Mouse (Mus musculus): ENCODE data around the gene Olfr164. TPM values are rescaled to one million over a fixed set of nuclear protein-coding genes. Genes with fewer than 3 reads are reported as not detected.

Olfr164 gene
- polyA plus RNA-seq, 1 experiment from 2014 or later, result not detected

Small RNA genes within 50 kb of the gene (microRNA-seq; reads per million reads assigned to microRNA genes)
- gene Gm23612, result not detected

Other genes with a start within 250 kb of the Olfr164 start
- gene Olfr165, start 109.1 kb upstream of the Olfr164 start, polyA plus RNA-seq (2015; fragmentation: Nextera tagmentation; extraction: Ambion mirVana), result not detected in 2 replicates
- not detected in 2 replicates for gene Olfr166, start 169.6 kb upstream of the Olfr164 start, polyA plus RNA-seq (2015; fragmentation: Nextera tagmentation; extraction: Ambion mirVana)
- gene Olfr167, start 208.2 kb upstream of the Olfr164 start, polyA plus RNA-seq (2015; fragmentation: Nextera tagmentation; extraction: Ambion mirVana), result not detected in 2 replicates
- gene Olfr168, start 221.5 kb upstream of the Olfr164 start, polyA plus RNA-seq (2015; fragmentation: Nextera tagmentation; extraction: Ambion mirVana), result not detected in 2 replicates